In genomic region chr16:23135421-23136149, GRCm38 (mm10) we compare ENCODE assay signal across 9 mouse cellular contexts. TPM values are rescaled to one million over a fixed set of nuclear protein-coding genes. Genes with fewer than 3 reads are reported as not detected.
A peak's percentile ranks its signal among the peaks of the same experiment; 100 is the strongest.
DNase-seq lines count a peak whose midpoint lies in the region; ATAC-seq and TF ChIP-seq lines count a peak whose summit lies in the region.
"Had no signal": no experiment of that assay in that cellular context is flagged by ENCODE, and none has a peak within 500 bp of the region (broad histone marks: within the 10 kb centered on the region; RNA-seq: fewer than 3 reads in every experiment).

No protein-coding gene starts in this region.

- TF ChIP-seq CTCF in CH12.LX (conservative IDR thresholded peaks at IDR 0.05 in 1 of 2, IDR thresholded peaks at IDR 0.05 in 1 of 2; ENCODE audit: low read depth in 2 of 2, low read length in 2 of 2): peak; percentile 87 to 93

- H3K9ac ChIP-seq in hindbrain, embryonic 13.5 days: no peak overlapping the region
- no peak overlapping the region for H3K9ac ChIP-seq in CH12.LX (ENCODE audit: insufficient read depth, low read depth)
- no peak overlapping the region; the same call in 1 of the 2 replicates for H3K9ac ChIP-seq in kidney, embryonic 16.5 days (replicated peaks; ENCODE audit: low read length)
- H3K9ac ChIP-seq in stomach, embryonic 16.5 days (ENCODE audit: low read length): peak overlapping the region; percentile 48; the same call in 1 of the 2 replicates

- no peak for TF ChIP-seq POLR2A in CH12.LX (IDR thresholded peaks at IDR 0.05; ENCODE audit: low read depth, low read length)

- DNase-seq in hindbrain, embryonic 10.5 days (ENCODE audit: low spot score): no peak
- peak; percentile 81 for DNase-seq in CH12.LX (ENCODE audit: extremely low read depth)
- DNase-seq in c-Kit-negative CD71-positive TER-119-positive erythroid progenitor cells, embryonic 14.5 days (ENCODE audit: low read depth, low spot score): peak; percentile 46
- no peak for DNase-seq in layer of hippocampus, adult 9-10 months (ENCODE audit: low spot score)
- no peak for DNase-seq in frontal cortex, postnatal 14 days (ENCODE audit: low spot score in 2 of 2)

- in situ Hi-C loops in CH12.LX (cut with MboI; ENCODE audit: low pct_ligation_motif_present, low pct_unique_long_range_greater_than_20kb, low sequenced_read_pairs): no loop called here

- no peak overlapping the region for H3K4me2 ChIP-seq in hindbrain, embryonic 13.5 days
- H3K4me2 ChIP-seq in CH12.LX (ENCODE audit: insufficient read depth, low read depth, poor library complexity, severe bottlenecking): peak overlapping the region; percentile 7; the same call in 1 of the 2 replicates
- H3K4me2 ChIP-seq in kidney, embryonic 16.5 days (replicated peaks; ENCODE audit: low read depth, low read length): peak overlapping the region; percentile 5; the same call in 1 of the 2 replicates
- peak overlapping the region; percentile 15; the same call in 1 of the 2 replicates for H3K4me2 ChIP-seq in stomach, embryonic 16.5 days (ENCODE audit: low read depth, low read length)

- no peaks in the 10 kb centered on the region for H3K79me2 ChIP-seq in CH12.LX (replicated peaks; ENCODE audit: control insufficient read depth, extremely low read depth, insufficient read depth, poor library complexity, severe bottlenecking)

- no peak overlapping the region for H3K4me3 ChIP-seq in hindbrain, embryonic 13.5 days
- no peak overlapping the region for H3K4me3 ChIP-seq in hindbrain, embryonic 10.5 days
- no peak overlapping the region for H3K4me3 ChIP-seq in CH12.LX (replicated peaks in 1 of 3; ENCODE audit: low read depth in 2 of 3, low read length in 2 of 3, poor library complexity in 1 of 3)
- H3K4me3 ChIP-seq in kidney, embryonic 16.5 days (ENCODE audit: low read length): no peak overlapping the region
- H3K4me3 ChIP-seq in stomach, embryonic 16.5 days (replicated peaks; ENCODE audit: low read length): no peak overlapping the region

- peak; percentile 95 for TF ChIP-seq RAD21 in CH12.LX (IDR thresholded peaks at IDR 0.05; ENCODE audit: low read depth, low read length)

- H3K4me1 ChIP-seq in hindbrain, embryonic 13.5 days (replicated peaks): 0 out of 2 replicates have a peak, but pooled peaks cover 3% of the 10 kb centered on the region
- H3K4me1 ChIP-seq in hindbrain, embryonic 10.5 days (replicated peaks): 0 out of 2 replicates have a peak, but pooled peaks cover 2% of the 10 kb centered on the region
- H3K4me1 ChIP-seq in CH12.LX (ENCODE audit: control insufficient read depth in 1 of 2, insufficient read depth in 2 of 2): peaks cover 4 to 48% of the 10 kb centered on the region in 2 experiments; a peak in 3 of 4 replicates
- no peaks in the 10 kb centered on the region for H3K4me1 ChIP-seq in kidney, embryonic 16.5 days (ENCODE audit: insufficient read depth, low read length)
- no peaks in the 10 kb centered on the region; the same call in 1 of the 2 replicates for H3K4me1 ChIP-seq in stomach, embryonic 16.5 days (ENCODE audit: control insufficient read depth, insufficient read depth, low read length)

- WGBS in hindbrain, embryonic 13.5 days: 20% methylated on average over 11 of the region's 11 CpGs
- 20% methylated on average over 11 of the region's 11 CpGs for WGBS in hindbrain, embryonic 10.5 days
- WGBS in kidney, embryonic 16.5 days: 17% methylated on average over 11 of the region's 11 CpGs
- WGBS in stomach, embryonic 16.5 days: 18% methylated on average over 11 of the region's 11 CpGs

- dilution Hi-C loops in CH12.LX (cut with MboI; ENCODE audit: extremely low pct_ligation_motif_present, extremely low pct_unique_long_range_greater_than_20kb, low sequenced_read_pairs): no loop called here

- H3K9me3 ChIP-seq in hindbrain, embryonic 13.5 days: no peaks in the 10 kb centered on the region
- no peaks in the 10 kb centered on the region for H3K9me3 ChIP-seq in hindbrain, embryonic 10.5 days
- H3K9me3 ChIP-seq in CH12.LX (replicated peaks; ENCODE audit: low read length): no peaks in the 10 kb centered on the region
- H3K9me3 ChIP-seq in kidney, embryonic 16.5 days (ENCODE audit: low read length): no peaks in the 10 kb centered on the region
- H3K9me3 ChIP-seq in stomach, embryonic 16.5 days (replicated peaks; ENCODE audit: control insufficient read depth, low read length): no peaks in the 10 kb centered on the region

- no peak overlapping the region for H3K27ac ChIP-seq in hindbrain, embryonic 13.5 days
- no peak overlapping the region for H3K27ac ChIP-seq in hindbrain, embryonic 10.5 days
- no peak overlapping the region for H3K27ac ChIP-seq in CH12.LX (ENCODE audit: insufficient read depth, low read depth)
- no peak overlapping the region for H3K27ac ChIP-seq in kidney, embryonic 16.5 days (ENCODE audit: low read length)
- H3K27ac ChIP-seq in stomach, embryonic 16.5 days (ENCODE audit: low read length): no peak overlapping the region

- no peak for TF ChIP-seq EP300 in CH12.LX (IDR thresholded peaks at IDR 0.05; ENCODE audit: low read length)

- peak; percentile 36; the same call in 1 of the 2 replicates for ATAC-seq in hindbrain, embryonic 13.5 days (ENCODE audit: low FRiP score)
- ATAC-seq in kidney, embryonic 16.5 days (ENCODE audit: low FRiP score, low TSS enrichment): no peak
- ATAC-seq in stomach, embryonic 16.5 days (ENCODE audit: insufficient read depth, low FRiP score): no peak

- no peaks in the 10 kb centered on the region for H3K27me3 ChIP-seq in hindbrain, embryonic 13.5 days
- H3K27me3 ChIP-seq in hindbrain, embryonic 10.5 days (ENCODE audit: insufficient read depth, poor library complexity, severe bottlenecking): no peaks in the 10 kb centered on the region
- no peaks in the 10 kb centered on the region for H3K27me3 ChIP-seq in CH12.LX (replicated peaks)
- no peaks in the 10 kb centered on the region for H3K27me3 ChIP-seq in kidney, embryonic 16.5 days (ENCODE audit: insufficient read depth, low read length)
- H3K27me3 ChIP-seq in stomach, embryonic 16.5 days (ENCODE audit: control insufficient read depth, insufficient read depth, low read length): no peaks in the 10 kb centered on the region

- H3K36me3 ChIP-seq in hindbrain, embryonic 13.5 days: no peaks in the 10 kb centered on the region
- H3K36me3 ChIP-seq in hindbrain, embryonic 10.5 days: no peaks in the 10 kb centered on the region
- H3K36me3 ChIP-seq in CH12.LX (replicated peaks in 1 of 2; ENCODE audit: control insufficient read depth in 1 of 2, insufficient read depth in 1 of 2, low read length in 1 of 2): peaks cover 0 to 2% of the 10 kb centered on the region in 2 experiments
- no peaks in the 10 kb centered on the region for H3K36me3 ChIP-seq in kidney, embryonic 16.5 days (ENCODE audit: insufficient read depth, low read length)
- no peaks in the 10 kb centered on the region for H3K36me3 ChIP-seq in stomach, embryonic 16.5 days (ENCODE audit: control insufficient read depth, insufficient read depth, low read length)

TF ChIP-seq in CH12.LX, 34 proteins besides CTCF, POLR2A, EP300 and RAD21:
- TF ChIP-seq ZC3H11A (IDR thresholded peaks at IDR 0.05; ENCODE audit: low read depth, low read length) (peak; percentile 64; the same call in 1 of the 2 replicates), ETS1 (conservative IDR thresholded peaks at IDR 0.05; ENCODE audit: low read depth, low read length) (no peak), E2F4 (IDR thresholded peaks at IDR 0.05; ENCODE audit: insufficient replicate concordance, low read depth, low read length) (no peak), CHD1 (IDR thresholded peaks at IDR 0.05; ENCODE audit: low read depth, low read length) (no peak), SIN3A (IDR thresholded peaks at IDR 0.05; ENCODE audit: low read length) (0 out of 2 replicates have a peak, but pooled peaks have one; percentile 12), SMC3 (IDR thresholded peaks at IDR 0.05; ENCODE audit: low read depth, low read length) (peak; percentile 89), MYC (IDR thresholded peaks at IDR 0.05; ENCODE audit: low read depth, low read length) (no peak), GABPA (IDR thresholded peaks at IDR 0.05; ENCODE audit: insufficient replicate concordance, low read depth, low read length) (no peak)
TF ChIP-seq in CH12.LX: peak in this region for 3.

RNA-seq across cellular contexts. Expression of gene Rfc4, which starts 8.0 kb away (rescaled TPM):
- polyA plus RNA-seq in hindbrain, embryonic 13.5 days (2015; fragmentation: Nextera tagmentation; extraction: Ambion mirVana): 53.0 and 57.9 TPM in 2 replicates
- 190 and 227 TPM in 2 replicates for polyA plus RNA-seq in hindbrain, embryonic 10.5 days (2016; fragmentation: Nextera tagmentation; extraction: Ambion mirVana)
- 121 and 125 TPM in 2 replicates for total RNA-seq in CH12.LX (2012; rRNA removed)
- 191 and 204 TPM in 2 replicates for total RNA-seq in CH12.LX (2014; rRNA removed)
- polyA plus RNA-seq in CH12.LX (2012; ENCODE audit: insufficient read length, low read depth): 74.6 and 91.5 TPM in 2 replicates
- polyA plus RNA-seq in kidney, embryonic 16.5 days (2015; fragmentation: Nextera tagmentation; extraction: Ambion mirVana): 117 and 120 TPM in 2 replicates
- 81.3 and 93.7 TPM in 2 replicates for polyA plus RNA-seq in stomach, embryonic 16.5 days (2015; fragmentation: Nextera tagmentation; extraction: Ambion mirVana)

RNA-seq across cellular contexts. Expression of gene Adipoq, which starts 10.8 kb away (rescaled TPM):
- polyA plus RNA-seq in hindbrain, embryonic 13.5 days (2015; fragmentation: Nextera tagmentation; extraction: Ambion mirVana): not detected in 2 replicates
- not detected in 2 replicates for polyA plus RNA-seq in hindbrain, embryonic 10.5 days (2016; fragmentation: Nextera tagmentation; extraction: Ambion mirVana)
- total RNA-seq in CH12.LX (2012; rRNA removed) (0.13 TPM in 1 of 2 replicates, not detected in the other), CH12.LX (2014; rRNA removed) (0.68 and 0.99 TPM in 2 replicates)
- polyA plus RNA-seq in CH12.LX (2012; ENCODE audit: insufficient read length, low read depth): 0.55 and 1.1 TPM in 2 replicates
- polyA plus RNA-seq in kidney, embryonic 16.5 days (2015; fragmentation: Nextera tagmentation; extraction: Ambion mirVana): 0.21 TPM in 1 of 2 replicates, not detected in the other
- not detected in 2 replicates for polyA plus RNA-seq in stomach, embryonic 16.5 days (2015; fragmentation: Nextera tagmentation; extraction: Ambion mirVana)
- polyA plus RNA-seq: liver, embryonic 16.5 days had no signal

RNA-seq across cellular contexts. Expression of gene Eif4a2, which starts 28.3 kb away (rescaled TPM):
- 315 and 322 TPM in 2 replicates for polyA plus RNA-seq in hindbrain, embryonic 13.5 days (2015; fragmentation: Nextera tagmentation; extraction: Ambion mirVana)
- 133 and 157 TPM in 2 replicates for polyA plus RNA-seq in hindbrain, embryonic 10.5 days (2016; fragmentation: Nextera tagmentation; extraction: Ambion mirVana)
- 358 and 457 TPM in 2 replicates for total RNA-seq in CH12.LX (2012; rRNA removed)
- total RNA-seq in CH12.LX (2014; rRNA removed): 660 and 860 TPM in 2 replicates
- polyA plus RNA-seq in CH12.LX (2012; ENCODE audit: insufficient read length, low read depth): 475 TPM in 2 replicates
- 235 and 238 TPM in 2 replicates for polyA plus RNA-seq in kidney, embryonic 16.5 days (2015; fragmentation: Nextera tagmentation; extraction: Ambion mirVana)
- polyA plus RNA-seq in stomach, embryonic 16.5 days (2015; fragmentation: Nextera tagmentation; extraction: Ambion mirVana): 244 and 257 TPM in 2 replicates

Comparison
In these comparisons a context has a peak if more than half of its experiments do, and no peak if none do; other contexts are left out.
1. DNase-seq: peak in CH12.LX (single experiment) and c-Kit-negative CD71-positive TER-119-positive erythroid progenitor cells, embryonic 14.5 days (single experiment); none in hindbrain, embryonic 10.5 days (single experiment), layer of hippocampus, adult 9-10 months (single experiment) and frontal cortex, postnatal 14 days (0 of 2).